Mouse (Mus musculus) midbrain, embryonic 15.5 days (tissue): ENCODE measurements around the gene Cacna1c. TPM values are rescaled to one million over a fixed set of nuclear protein-coding genes. Genes with fewer than 3 reads are reported as not detected.

Experiments used
- ATAC-seq: fragments of 200-750 bp; cut with Nextera tagmentation; replicated peaks from 2 replicates; pipeline ENCODE4 v1.8.0; 2017; ENCODE audit warnings: moderate TSS enrichment
- H3K27ac ChIP-seq: fragments of 300-500 bp; sonication (generic); 2 replicates; pipeline ENCODE4 v1.5.1; 2015; ENCODE audit warnings: mild to moderate bottlenecking, inconsistent platforms
- H3K27me3 ChIP-seq: fragments of 300-500 bp; sonication (generic); replicated peaks from 2 replicates; pipeline ENCODE4 v1.6.1; 2015; ENCODE audit warnings: inconsistent platforms
- H3K36me3 ChIP-seq: fragments of 300-500 bp; sonication (generic); replicated peaks from 2 replicates; pipeline ENCODE4 v1.6.1; 2015; ENCODE audit warnings: inconsistent platforms
- H3K4me1 ChIP-seq: fragments of 300-500 bp; sonication (generic); 2 replicates; pipeline ENCODE4 v1.6.1; 2015; ENCODE audit warnings: inconsistent platforms
- H3K4me2 ChIP-seq: fragments of 300-500 bp; sonication (generic); 2 replicates; pipeline ENCODE4 v1.6.1; 2015; ENCODE audit warnings: inconsistent platforms, mild to moderate bottlenecking, moderate library complexity
- H3K4me3 ChIP-seq: fragments of 300-500 bp; sonication (generic); 2 replicates; pipeline ENCODE4 v1.5.1; 2015; ENCODE audit warnings: mild to moderate bottlenecking, inconsistent platforms
- H3K9ac ChIP-seq: fragments of 300-500 bp; sonication (generic); 2 replicates; pipeline ENCODE4 v1.6.1; 2015; ENCODE audit warnings: mild to moderate bottlenecking, inconsistent platforms
- H3K9me3 ChIP-seq: fragments of 300-500 bp; sonication (generic); 2 replicates; pipeline ENCODE4 v1.6.1; 2016; ENCODE audit warnings: inconsistent platforms
- WGBS: fragments of 180-500 bp; shearing (Covaris S2); methylation state at CpG from one replicate; pipeline ENCODE4 v1.1.7; 2015; ENCODE audit warnings: mixed read lengths; 5-methylcytosine and 5-hydroxymethylcytosine counted together
- polyA plus RNA-seq: library from polyadenylated mRNA; unstranded; fragments of >200 nt; fragmentation: Nextera tagmentation; extraction: Ambion mirVana; gene quantifications from 2 replicates; pipeline ENCODE4 v1.2.1, GENCODE M21; 2015

Gene Cacna1c
- polyA plus RNA-seq, 1 experiment from 2014 or later: 7.9 TPM

- Histone ChIP-seq H3K4me3 (no peak overlapping the region), H3K9ac (no peak overlapping the region), H3K4me1 (peaks cover 9% of the 10 kb centered on the region; the same call in 1 of the 2 replicates), H3K27ac (no peak overlapping the region), H3K36me3 (no peaks in the 10 kb centered on the region), H3K27me3 (no peaks in the 10 kb centered on the region), H3K4me2 (no peak overlapping the region), H3K9me3 (no peaks in the 10 kb centered on the region)
- ATAC-seq: no peak
- WGBS: 89% methylated on average over 5 of the region's 5 CpGs
These were observed 156.9 kb downstream of the Cacna1c start for GRCm38 (mm10) chr6:119039293-119039692.

- Histone ChIP-seq H3K36me3 (no peaks in the 10 kb centered on the region), H3K4me1 (peaks cover 9% of the 10 kb centered on the region; the same call in 1 of the 2 replicates), H3K27ac (no peak overlapping the region), H3K9me3 (no peaks in the 10 kb centered on the region), H3K9ac (no peak overlapping the region), H3K4me3 (no peak overlapping the region), H3K4me2 (no peak overlapping the region), H3K27me3 (no peaks in the 10 kb centered on the region)
- WGBS: 73% methylated on average over 6 of the region's 6 CpGs
- ATAC-seq: no peak
These were observed 158.4 kb downstream of the Cacna1c start for GRCm38 (mm10) chr6:119037815-119038214.

DNA sequence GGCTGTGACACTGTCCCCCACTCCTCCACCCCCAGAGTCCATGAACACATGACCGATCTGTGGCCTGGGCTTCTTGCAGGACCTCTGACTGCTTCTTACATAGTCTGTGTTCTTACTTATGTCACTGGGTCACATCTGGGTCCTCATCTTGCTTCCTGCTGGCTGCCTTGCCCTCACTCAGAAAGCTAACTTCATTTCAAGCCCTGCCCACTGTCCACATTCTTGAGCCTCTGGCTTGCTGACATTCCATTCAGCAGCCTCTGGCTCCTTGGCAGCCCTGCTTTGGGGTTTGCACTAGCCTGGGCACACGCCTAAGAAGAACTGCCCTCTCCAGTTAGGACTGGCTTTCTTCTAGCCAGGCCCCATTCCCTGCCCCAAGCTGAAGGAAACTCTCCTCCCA lies 159.2 kb downstream of the Cacna1c start:
- no peak overlapping the region for H3K9ac ChIP-seq
- ATAC-seq: no peak
- H3K9me3 ChIP-seq: no peaks in the 10 kb centered on the region
- no peak overlapping the region for H3K4me3 ChIP-seq
- 68% methylated on average over 2 of the region's 2 CpGs for WGBS
- H3K27me3 ChIP-seq: no peaks in the 10 kb centered on the region
- no peak overlapping the region for H3K4me2 ChIP-seq
- no peak overlapping the region for H3K27ac ChIP-seq
- peaks cover 9% of the 10 kb centered on the region; the same call in 1 of the 2 replicates for H3K4me1 ChIP-seq
- no peaks in the 10 kb centered on the region for H3K36me3 ChIP-seq

DNA sequence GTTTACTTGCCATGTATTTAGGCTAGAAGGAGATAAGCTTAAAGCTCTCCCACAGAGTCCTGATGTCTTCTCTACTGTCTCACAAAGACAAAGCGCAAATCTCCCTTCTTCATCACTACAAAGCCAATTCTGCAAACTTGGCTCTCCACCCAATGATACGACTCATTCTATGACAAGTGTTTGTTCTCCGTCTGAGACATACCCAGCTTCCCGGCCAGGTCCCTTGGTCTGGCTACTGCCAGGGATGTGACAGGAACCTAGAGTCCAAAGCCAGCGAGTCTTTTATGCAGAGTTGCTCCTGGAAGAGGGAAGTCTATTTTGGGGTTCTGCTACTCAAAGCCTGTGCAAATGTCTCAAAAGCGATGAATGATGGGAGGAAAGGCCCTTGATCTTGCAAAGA lies 160.9 kb downstream of the Cacna1c start:
- Histone ChIP-seq H3K27ac (no peak overlapping the region), H3K9me3 (no peaks in the 10 kb centered on the region), H3K4me1 (peaks cover 6% of the 10 kb centered on the region; the same call in 1 of the 2 replicates), H3K36me3 (no peaks in the 10 kb centered on the region), H3K4me2 (no peak overlapping the region), H3K4me3 (no peak overlapping the region), H3K27me3 (no peaks in the 10 kb centered on the region), H3K9ac (no peak overlapping the region)
- ATAC-seq: no peak
- 86% methylated on average over 6 of the region's 6 CpGs for WGBS

DNA sequence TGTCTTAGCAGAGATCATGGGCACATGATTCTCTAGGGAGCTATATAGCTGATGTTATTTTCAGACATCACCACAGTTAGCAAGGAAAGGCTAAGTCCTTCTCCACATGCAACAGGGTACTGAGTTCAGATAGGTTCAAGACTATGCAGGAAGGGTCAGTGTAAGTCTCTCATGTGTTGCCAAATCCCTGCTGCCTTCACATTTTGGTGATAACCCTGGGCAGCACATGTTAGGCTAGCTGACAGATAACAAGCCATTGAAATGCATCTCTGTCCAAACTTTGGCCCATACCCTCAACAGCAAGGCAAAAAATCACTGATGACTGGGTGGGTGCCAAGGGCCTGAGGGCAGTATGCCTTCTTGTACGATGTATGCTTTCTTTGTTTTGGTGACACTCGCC lies 161.3 kb downstream of the Cacna1c start:
- H3K27ac ChIP-seq: no peak overlapping the region
- peaks cover 2% of the 10 kb centered on the region; the same call in 1 of the 2 replicates for H3K4me1 ChIP-seq
- H3K27me3 ChIP-seq: no peaks in the 10 kb centered on the region
- no peak overlapping the region for H3K9ac ChIP-seq
- no peaks in the 10 kb centered on the region for H3K9me3 ChIP-seq
- no peak for ATAC-seq
- no peak overlapping the region for H3K4me2 ChIP-seq
- no peak overlapping the region for H3K4me3 ChIP-seq
- no peaks in the 10 kb centered on the region for H3K36me3 ChIP-seq
- 85% methylated on average over 2 of the region's 2 CpGs for WGBS

DNA sequence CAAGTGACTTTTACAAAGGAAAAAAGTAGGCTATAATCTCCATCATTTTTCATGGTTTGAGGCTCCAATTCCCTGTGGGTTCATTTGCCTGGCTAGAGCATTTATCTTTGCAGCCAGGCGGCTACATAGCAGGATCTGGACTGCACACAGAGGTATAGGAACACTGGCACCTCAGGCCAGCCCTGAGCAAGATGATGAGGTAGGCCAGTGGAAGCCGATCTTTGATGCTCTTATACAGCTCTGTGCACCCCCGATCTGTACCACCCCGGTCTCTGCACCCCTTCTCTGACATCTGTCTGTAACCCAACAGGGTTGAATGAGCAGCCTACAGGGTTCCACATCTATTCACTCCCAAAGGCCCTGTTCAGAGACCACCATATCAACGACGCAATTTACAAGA lies 168.3 kb downstream of the Cacna1c start:
- no peaks in the 10 kb centered on the region for H3K9me3 ChIP-seq
- H3K4me3 ChIP-seq: no peak overlapping the region
- H3K4me1 ChIP-seq: peaks cover 13% of the 10 kb centered on the region
- peak overlapping the region; percentile 38; the same call in 1 of the 2 replicates for H3K27ac ChIP-seq
- WGBS: 62% methylated on average over 6 of the region's 6 CpGs
- no peaks in the 10 kb centered on the region for H3K27me3 ChIP-seq
- no peak overlapping the region for H3K4me2 ChIP-seq
- ATAC-seq: peak; percentile 48; the same call in 1 of the 2 replicates
- H3K9ac ChIP-seq: no peak overlapping the region
- no peaks in the 10 kb centered on the region for H3K36me3 ChIP-seq

DNA sequence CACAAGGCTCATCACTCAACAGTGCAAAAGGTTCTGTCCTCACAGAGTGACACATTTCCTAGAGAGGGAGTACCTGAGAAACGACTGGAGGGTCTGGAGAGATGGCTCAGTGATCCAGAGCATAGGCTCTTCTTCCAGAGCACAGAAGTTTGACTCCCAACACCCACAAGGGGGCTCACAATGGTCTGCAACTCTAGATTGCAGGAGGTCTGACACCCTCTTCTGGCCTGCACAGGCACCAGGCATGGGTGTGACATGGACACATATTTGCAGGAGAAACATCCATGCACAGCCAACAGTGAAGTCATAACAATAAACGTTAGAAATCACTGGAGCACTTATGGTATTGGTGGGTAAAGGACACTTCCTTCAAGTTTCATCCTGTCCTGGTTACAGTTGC lies 173.4 kb downstream of the Cacna1c start:
- Histone ChIP-seq H3K4me2 (no peak overlapping the region), H3K4me3 (no peak overlapping the region), H3K27ac (no peak overlapping the region), H3K9ac (no peak overlapping the region), H3K4me1 (peaks cover 9% of the 10 kb centered on the region), H3K36me3 (no peaks in the 10 kb centered on the region), H3K9me3 (no peaks in the 10 kb centered on the region), H3K27me3 (no peaks in the 10 kb centered on the region)
- ATAC-seq: no peak
- 66% methylated on average over 2 of the region's 2 CpGs for WGBS

GRCm38 (mm10) chr6:119021226-119021625 lies 175.0 kb downstream of the Cacna1c start:
- Histone ChIP-seq H3K4me3 (no peak overlapping the region), H3K4me2 (no peak overlapping the region), H3K27me3 (no peaks in the 10 kb centered on the region), H3K27ac (no peak overlapping the region), H3K36me3 (no peaks in the 10 kb centered on the region), H3K9ac (no peak overlapping the region), H3K9me3 (no peaks in the 10 kb centered on the region), H3K4me1 (no peaks in the 10 kb centered on the region)
- ATAC-seq: no peak
- WGBS: 82% methylated on average over 8 of the region's 8 CpGs

DNA sequence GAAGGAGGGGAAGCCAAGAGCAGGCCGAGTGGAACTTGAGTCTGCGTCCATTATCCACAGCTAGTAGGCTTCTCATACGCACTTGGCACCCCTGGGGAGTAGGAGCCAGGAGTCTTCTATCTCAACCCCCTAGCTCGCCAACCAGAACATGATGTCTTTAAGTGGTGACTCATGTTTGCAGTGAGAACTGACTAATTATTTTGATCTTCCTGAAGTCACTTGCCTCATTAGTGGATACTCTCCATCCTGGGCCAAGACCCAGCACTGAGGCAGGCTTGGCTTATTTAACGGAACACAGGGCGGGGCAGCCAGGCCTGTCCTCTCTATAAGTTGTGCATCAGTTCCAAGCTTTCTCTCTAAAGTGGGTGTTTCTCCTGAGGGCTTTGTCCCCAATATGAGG lies 177.3 kb downstream of the Cacna1c start:
- Histone ChIP-seq H3K36me3 (no peaks in the 10 kb centered on the region), H3K27ac (no peak overlapping the region), H3K9ac (no peak overlapping the region), H3K4me2 (no peak overlapping the region), H3K4me1 (no peaks in the 10 kb centered on the region), H3K27me3 (no peaks in the 10 kb centered on the region), H3K4me3 (no peak overlapping the region), H3K9me3 (no peaks in the 10 kb centered on the region)
- no peak for ATAC-seq
- WGBS: 86% methylated on average over 6 of the region's 6 CpGs

GRCm38 (mm10) chr6:119018256-119018655 lies 178.0 kb downstream of the Cacna1c start:
- no peaks in the 10 kb centered on the region for H3K27me3 ChIP-seq
- H3K4me1 ChIP-seq: no peaks in the 10 kb centered on the region
- no peak overlapping the region for H3K9ac ChIP-seq
- H3K9me3 ChIP-seq: no peaks in the 10 kb centered on the region
- no peak for ATAC-seq
- 100% methylated on average over 2 of the region's 2 CpGs for WGBS
- H3K4me3 ChIP-seq: no peak overlapping the region
- no peak overlapping the region for H3K4me2 ChIP-seq
- H3K27ac ChIP-seq: no peak overlapping the region
- H3K36me3 ChIP-seq: no peaks in the 10 kb centered on the region

DNA sequence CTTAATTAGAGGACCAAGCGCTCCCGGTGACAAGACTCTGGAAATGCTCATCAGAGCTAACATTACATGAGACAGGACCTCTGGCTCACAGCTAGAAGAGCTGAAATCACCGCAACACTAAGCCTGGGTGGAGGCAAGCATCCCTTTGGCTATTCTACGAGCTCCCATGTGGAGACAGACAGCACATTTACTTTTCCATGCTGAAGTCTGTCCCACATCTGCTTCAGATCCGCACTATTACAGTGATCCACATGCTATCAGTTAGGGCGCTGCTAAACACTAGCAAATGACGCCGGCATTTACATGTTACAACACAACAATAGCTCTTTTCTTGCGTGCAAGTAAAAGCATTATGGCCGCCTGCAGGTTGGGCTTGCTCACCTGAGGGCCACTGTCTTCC lies 178.7 kb downstream of the Cacna1c start:
- Histone ChIP-seq H3K4me2 (no peak overlapping the region), H3K4me3 (no peak overlapping the region), H3K9ac (no peak overlapping the region), H3K27ac (no peak overlapping the region), H3K4me1 (no peaks in the 10 kb centered on the region), H3K9me3 (no peaks in the 10 kb centered on the region), H3K36me3 (no peaks in the 10 kb centered on the region), H3K27me3 (no peaks in the 10 kb centered on the region)
- ATAC-seq: no peak
- 77% methylated on average over 10 of the region's 10 CpGs for WGBS

DNA sequence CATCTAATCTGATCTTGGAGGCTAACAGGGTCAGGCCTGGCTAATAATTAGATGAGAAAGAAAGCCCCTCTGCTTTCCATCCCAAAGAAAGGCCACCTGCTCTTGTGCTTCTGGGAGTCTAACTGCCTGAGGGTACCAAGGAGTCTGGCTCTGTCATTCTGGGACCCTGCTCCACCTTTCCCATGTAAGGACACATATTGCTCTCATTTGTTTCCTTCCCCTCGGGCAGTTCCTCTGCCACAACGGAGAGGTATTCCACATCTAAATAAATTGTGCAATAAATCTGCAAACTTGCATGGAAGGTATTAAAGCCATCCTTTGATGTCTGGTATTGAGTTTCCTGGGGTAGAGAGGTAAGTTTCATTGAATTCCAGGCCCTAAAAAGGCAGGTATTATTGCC lies 180.9 kb downstream of the Cacna1c start:
- H3K4me1 ChIP-seq: no peaks in the 10 kb centered on the region
- H3K4me3 ChIP-seq: no peak overlapping the region
- no peak overlapping the region for H3K9ac ChIP-seq
- ATAC-seq: no peak
- H3K27me3 ChIP-seq: no peaks in the 10 kb centered on the region
- H3K9me3 ChIP-seq: no peaks in the 10 kb centered on the region
- no peaks in the 10 kb centered on the region for H3K36me3 ChIP-seq
- 67% methylated on average over 2 of the region's 2 CpGs for WGBS
- H3K4me2 ChIP-seq: no peak overlapping the region
- no peak overlapping the region for H3K27ac ChIP-seq

GRCm38 (mm10) chr6:119013168-119014098 lies 182.8 kb downstream of the Cacna1c start:
- Histone ChIP-seq H3K9me3 (no peaks in the 10 kb centered on the region), H3K4me3 (no peak overlapping the region), H3K9ac (no peak overlapping the region), H3K36me3 (no peaks in the 10 kb centered on the region), H3K4me1 (no peaks in the 10 kb centered on the region), H3K4me2 (no peak overlapping the region), H3K27me3 (no peaks in the 10 kb centered on the region), H3K27ac (no peak overlapping the region)
- 93% methylated on average over 13 of the region's 13 CpGs for WGBS
- ATAC-seq: no peak
